In the genomic region with DNA sequence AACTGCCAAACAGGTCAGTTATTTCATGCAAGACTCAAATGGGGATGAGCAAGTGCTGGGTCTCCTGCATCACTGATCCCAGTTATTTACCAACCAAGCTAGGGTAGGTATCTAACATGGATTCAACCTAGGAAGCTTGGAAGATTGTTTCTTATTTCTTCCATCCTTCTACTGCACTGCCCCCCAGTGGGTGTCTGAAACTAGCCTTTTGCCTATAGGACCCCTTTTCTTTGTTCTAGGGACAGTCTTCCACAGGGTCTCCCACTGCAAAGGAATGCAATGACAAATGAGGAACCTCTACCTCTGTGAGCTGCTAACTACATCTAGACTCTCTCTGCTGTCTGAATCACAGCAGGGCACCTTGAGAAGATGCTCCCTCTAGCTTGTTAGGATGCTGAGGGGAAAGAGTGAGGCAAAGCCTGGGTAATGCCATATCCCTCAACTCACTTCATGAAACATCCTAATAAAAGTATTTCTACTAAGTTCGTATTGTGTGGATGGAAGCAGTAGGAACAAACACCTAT, we compare ENCODE assay signal across 9 mouse cellular contexts. TPM values are rescaled to one million over a fixed set of nuclear protein-coding genes. Genes with fewer than 3 reads are reported as not detected.
DNase-seq lines count a peak whose midpoint lies in the region; ATAC-seq and TF ChIP-seq lines count a peak whose summit lies in the region.
"Had no signal": no experiment of that assay in that cellular context is flagged by ENCODE, and none has a peak within 500 bp of the region (broad histone marks: within the 10 kb centered on the region; RNA-seq: fewer than 3 reads in every experiment).

No protein-coding gene starts in this region.

- no peak overlapping the region for H3K4me2 ChIP-seq in midbrain, embryonic 16.5 days (ENCODE audit: low read length)
- peak overlapping the region; percentile 79 for H3K4me2 ChIP-seq in limb, embryonic 12.5 days

- H3K27ac ChIP-seq in gastrocnemius, adult 2 months = no peak overlapping the region
- H3K27ac ChIP-seq in midbrain, embryonic 10.5 days (replicated peaks) = no peak overlapping the region
- no peak overlapping the region for H3K27ac ChIP-seq in midbrain, embryonic 16.5 days (ENCODE audit: low read length)
- no peak overlapping the region for H3K27ac ChIP-seq in limb, embryonic 12.5 days
- H3K27ac ChIP-seq: macrophage had no signal

- no peak for DNase-seq in gastrocnemius, adult 2 months
- DNase-seq in gastrocnemius, postnatal 14 days = no peak
- no peak for DNase-seq in midbrain, embryonic 10.5 days (ENCODE audit: low spot score)
- DNase-seq in cerebellum, postnatal 36 days = no peak
- DNase-seq in cerebellum, adult 9-11 months = no peak
- no peak for DNase-seq in Muller cell, postnatal 12 days (ENCODE audit: inconsistent ontology term)

- TF ChIP-seq CTCF in gastrocnemius, adult 2 months (IDR thresholded peaks at IDR 0.05) = peak; percentile 31; the same call in 1 of the 2 replicates

- peaks cover 54% of the 10 kb centered on the region for H3K4me1 ChIP-seq in midbrain, embryonic 10.5 days
- H3K4me1 ChIP-seq in midbrain, embryonic 16.5 days (ENCODE audit: control insufficient read depth, insufficient read depth, low read length) = peaks cover 40% of the 10 kb centered on the region
- peaks cover 37% of the 10 kb centered on the region for H3K4me1 ChIP-seq in limb, embryonic 12.5 days (replicated peaks)

- peaks cover 65% of the 10 kb centered on the region for H3K36me3 ChIP-seq in midbrain, embryonic 10.5 days
- H3K36me3 ChIP-seq in midbrain, embryonic 16.5 days (ENCODE audit: control insufficient read depth, insufficient read depth, low read length) = peaks cover 11% of the 10 kb centered on the region; the same call in 1 of the 2 replicates
- peaks cover 61% of the 10 kb centered on the region for H3K36me3 ChIP-seq in limb, embryonic 12.5 days

- H3K9ac ChIP-seq in midbrain, embryonic 16.5 days (ENCODE audit: low read depth, low read length) = no peak overlapping the region
- 0 out of 2 replicates have a peak overlapping the region, but pooled peaks have one; percentile 31 for H3K9ac ChIP-seq in limb, embryonic 12.5 days (replicated peaks)

- H3K27me3 ChIP-seq in midbrain, embryonic 10.5 days (ENCODE audit: low read depth, poor library complexity, severe bottlenecking) = 0 out of 2 replicates have a peak, but pooled peaks cover 4% of the 10 kb centered on the region
- no peaks in the 10 kb centered on the region for H3K27me3 ChIP-seq in midbrain, embryonic 16.5 days (ENCODE audit: control insufficient read depth, insufficient read depth, low read depth, low read length)
- H3K27me3 ChIP-seq in limb, embryonic 12.5 days = no peaks in the 10 kb centered on the region

- H3K4me3 ChIP-seq in gastrocnemius, adult 2 months = peak overlapping the region; percentile 90
- H3K4me3 ChIP-seq in midbrain, embryonic 10.5 days = peak overlapping the region; percentile 88
- no peak overlapping the region for H3K4me3 ChIP-seq in midbrain, embryonic 16.5 days (ENCODE audit: low read depth, low read length)
- peak overlapping the region; percentile 77; the same call in 1 of the 2 replicates for H3K4me3 ChIP-seq in limb, embryonic 12.5 days (replicated peaks)

- intact Hi-C loops in gastrocnemius, adult 2 months (cut with DNase I) = loop anchor here (10.0 kb wide), 2 partner anchors 278 to 468 kb away; a partner anchor contains a TSS
- intact Hi-C loops in gastrocnemius, postnatal 14 days (cut with DNase I; ENCODE audit: low total_unique reads) = no loop called here

- no peaks in the 10 kb centered on the region for H3K9me3 ChIP-seq in midbrain, embryonic 10.5 days (replicated peaks)
- H3K9me3 ChIP-seq in midbrain, embryonic 16.5 days (replicated peaks; ENCODE audit: control insufficient read depth, low read length, poor library complexity, severe bottlenecking) = no peaks in the 10 kb centered on the region
- H3K9me3 ChIP-seq in limb, embryonic 12.5 days = no peaks in the 10 kb centered on the region

- 78% methylated on average over 1 of the region's 1 CpGs for WGBS in midbrain, embryonic 10.5 days
- WGBS in midbrain, embryonic 16.5 days = 91% methylated on average over 1 of the region's 1 CpGs
- WGBS in limb, embryonic 12.5 days = 82% methylated on average over 1 of the region's 1 CpGs

- ATAC-seq in midbrain, embryonic 16.5 days = no peak
- no peak for ATAC-seq in limb, embryonic 12.5 days (ENCODE audit: insufficient number of reproducible peaks, insufficient read depth, low FRiP score, low TSS enrichment, low read depth)

RNA-seq across cellular contexts. Expression of a gene that starts 1.9 kb away (rescaled TPM):
- 100 to 1,000 TPM; 541 to 640 TPM for total RNA-seq in gastrocnemius, adult 2 months (2021)
- total RNA-seq in gastrocnemius, postnatal 14 days (2021) = 100 to 1,000 TPM; 867 to 957 TPM
- 699 and 827 TPM in 2 replicates for polyA plus RNA-seq in midbrain, embryonic 10.5 days (2016; fragmentation: Nextera tagmentation; extraction: Ambion mirVana)
- polyA plus RNA-seq in midbrain, embryonic 16.5 days (2015; fragmentation: Nextera tagmentation; extraction: Ambion mirVana) = 407 and 416 TPM in 2 replicates
- 1,001 and 1,020 TPM in 2 replicates for polyA plus RNA-seq in limb, embryonic 12.5 days (2016; fragmentation: Nextera tagmentation; extraction: Ambion mirVana)

RNA-seq across cellular contexts. Expression of a gene that starts 1.9 kb away (rescaled TPM):
- 100 to 1,000 TPM; 351 to 407 TPM for total RNA-seq in gastrocnemius, adult 2 months (2021)
- 100 to 1,000 TPM; 327 to 338 TPM for total RNA-seq in gastrocnemius, postnatal 14 days (2021)
- 496 and 518 TPM in 2 replicates for polyA plus RNA-seq in midbrain, embryonic 10.5 days (2016; fragmentation: Nextera tagmentation; extraction: Ambion mirVana)
- polyA plus RNA-seq in midbrain, embryonic 16.5 days (2015; fragmentation: Nextera tagmentation; extraction: Ambion mirVana) = 428 and 439 TPM in 2 replicates
- polyA plus RNA-seq in limb, embryonic 12.5 days (2016; fragmentation: Nextera tagmentation; extraction: Ambion mirVana) = 458 and 462 TPM in 2 replicates

RNA-seq across cellular contexts. Expression of a gene that starts 12.2 kb away (rescaled TPM):
- total RNA-seq in gastrocnemius, adult 2 months (2021) = 10 to 100 TPM; 15.7 to 24.5 TPM
- 10 to 100 TPM; 20.8 to 35.1 TPM for total RNA-seq in gastrocnemius, postnatal 14 days (2021)
- polyA plus RNA-seq in midbrain, embryonic 10.5 days (2016; fragmentation: Nextera tagmentation; extraction: Ambion mirVana) = 24.6 and 29.4 TPM in 2 replicates
- 49.0 and 52.6 TPM in 2 replicates for polyA plus RNA-seq in midbrain, embryonic 16.5 days (2015; fragmentation: Nextera tagmentation; extraction: Ambion mirVana)
- 28.1 and 28.7 TPM in 2 replicates for polyA plus RNA-seq in limb, embryonic 12.5 days (2016; fragmentation: Nextera tagmentation; extraction: Ambion mirVana)

RNA-seq across cellular contexts. Expression of a gene that starts 20.4 kb away (rescaled TPM):
- total RNA-seq in gastrocnemius, adult 2 months (2021) = 10 to 100 TPM; 13.8 to 16.1 TPM
- total RNA-seq in gastrocnemius, postnatal 14 days (2021) = 10 to 100 TPM; 17.6 to 19.8 TPM
- polyA plus RNA-seq in midbrain, embryonic 10.5 days (2016; fragmentation: Nextera tagmentation; extraction: Ambion mirVana) = 82.0 and 82.4 TPM in 2 replicates
- 49.9 and 52.4 TPM in 2 replicates for polyA plus RNA-seq in midbrain, embryonic 16.5 days (2015; fragmentation: Nextera tagmentation; extraction: Ambion mirVana)
- 66.4 and 73.9 TPM in 2 replicates for polyA plus RNA-seq in limb, embryonic 12.5 days (2016; fragmentation: Nextera tagmentation; extraction: Ambion mirVana)

RNA-seq across cellular contexts. Expression of a gene that starts 40.9 kb away (rescaled TPM):
- total RNA-seq in gastrocnemius, adult 2 months (2021) = 1 to 10 TPM; 1.4 to 5.9 TPM
- 10 to 100 TPM in 1 of 2 experiments, 1 to 10 TPM in 1; 9.6 to 25.8 TPM for total RNA-seq in gastrocnemius, postnatal 14 days (2021)
- polyA plus RNA-seq in midbrain, embryonic 10.5 days (2016; fragmentation: Nextera tagmentation; extraction: Ambion mirVana) = 17.7 and 20.7 TPM in 2 replicates
- polyA plus RNA-seq in midbrain, embryonic 16.5 days (2015; fragmentation: Nextera tagmentation; extraction: Ambion mirVana) = 16.8 and 17.4 TPM in 2 replicates
- polyA plus RNA-seq in limb, embryonic 12.5 days (2016; fragmentation: Nextera tagmentation; extraction: Ambion mirVana) = 43.2 and 43.7 TPM in 2 replicates
